Mouse (Mus musculus): ENCODE results near the gene Zbtb20.

DNA sequence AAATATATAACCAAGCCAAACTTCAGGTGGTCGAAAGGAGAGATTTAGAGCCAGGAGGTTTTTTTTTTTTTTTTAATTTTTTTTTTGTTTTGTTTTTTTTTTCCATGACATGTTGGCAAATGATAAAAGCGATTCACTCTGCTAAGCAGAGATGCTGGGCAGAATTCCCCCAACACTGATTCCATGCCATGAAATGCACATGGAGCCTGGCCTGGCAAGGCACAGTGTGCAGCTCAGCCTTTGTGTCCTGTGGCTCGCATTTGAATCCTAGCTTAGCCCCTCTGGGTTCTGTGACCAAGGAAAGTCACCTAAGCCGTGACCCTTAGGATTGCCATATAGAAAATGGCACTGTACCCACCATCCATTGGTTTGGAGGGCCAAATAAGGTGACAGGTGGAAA, 646.8 kb downstream of the Zbtb20 start:
- no peak for TF ChIP-seq CTCF (IDR thresholded peaks at IDR 0.05; ENCODE audit: low read depth)
- TF ChIP-seq EP300 (IDR thresholded peaks at IDR 0.05; ENCODE audit: low read depth) = no peak

All from liver, embryonic 14.5 days (tissue).